Mouse (Mus musculus): ENCODE measurements at regions not wholly inside any gene's neighbourhood (a gene's known extent, or its start where the extent isn't known, plus 50 kb on each side); places are given as distances from the start of the nearest gene placed in this dataset.

DNA sequence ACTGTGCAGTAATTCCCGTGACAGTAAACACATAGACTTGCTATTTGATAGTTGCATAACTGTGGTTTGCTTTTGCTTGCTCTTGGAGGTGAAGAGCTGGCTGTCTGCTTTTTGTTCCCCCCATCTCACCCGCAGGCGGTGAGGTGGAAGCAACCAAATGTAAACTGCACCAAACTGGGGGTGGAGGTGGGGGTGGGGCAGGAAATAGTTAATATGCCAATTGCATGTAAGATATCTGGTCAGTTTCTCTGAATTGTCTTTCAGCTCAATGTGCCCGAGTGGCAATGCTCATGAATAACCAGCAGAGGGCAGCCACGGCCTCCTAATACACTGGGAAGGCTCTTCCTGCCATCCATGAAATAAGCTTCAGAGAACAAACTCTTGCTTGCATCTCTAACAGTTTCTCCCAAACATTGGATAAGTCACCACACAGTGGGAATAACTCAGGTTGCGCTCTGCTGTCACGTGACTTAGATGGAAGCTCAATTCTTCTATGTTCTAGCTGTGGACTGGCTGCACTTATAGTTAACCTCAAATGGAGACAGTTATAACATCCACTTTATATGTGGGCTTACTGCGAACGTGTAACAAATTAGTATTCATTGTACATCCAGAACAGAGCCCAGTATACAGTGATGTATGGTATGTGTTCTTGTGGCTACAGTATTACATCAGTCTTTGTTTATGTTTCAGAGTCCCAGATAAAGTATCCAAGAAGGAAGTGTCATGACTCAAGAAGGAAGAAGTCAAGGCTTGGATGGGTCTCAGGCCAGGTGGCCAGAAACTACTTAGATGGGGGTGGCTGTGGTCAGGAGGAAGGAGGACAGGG lies 62.0 kb upstream of the Egflam start:
- peak; percentile 70 for DNase-seq (ENCODE audit: low spot score)

DNA sequence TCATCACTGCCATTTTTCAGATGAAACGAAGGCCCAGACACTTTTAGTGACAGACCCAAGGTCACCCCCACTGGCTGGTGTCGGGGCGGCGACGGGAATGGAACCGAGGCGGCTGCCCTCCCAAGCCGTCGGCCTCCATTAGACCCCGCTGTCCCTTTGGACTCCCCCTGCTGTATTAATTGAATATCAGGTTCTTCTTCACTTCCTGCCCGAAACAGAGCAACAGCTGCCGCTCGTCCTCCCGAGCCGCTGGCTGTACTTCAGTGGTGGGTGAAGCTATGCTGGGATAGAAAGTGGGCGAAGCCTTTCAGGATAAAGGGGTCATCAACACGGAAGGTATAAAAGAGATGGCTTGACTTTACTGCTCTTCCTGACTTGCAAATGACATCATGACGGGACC lies 64.4 kb upstream of the Egflam start:
- DNase-seq (ENCODE audit: low spot score): no peak

DNA sequence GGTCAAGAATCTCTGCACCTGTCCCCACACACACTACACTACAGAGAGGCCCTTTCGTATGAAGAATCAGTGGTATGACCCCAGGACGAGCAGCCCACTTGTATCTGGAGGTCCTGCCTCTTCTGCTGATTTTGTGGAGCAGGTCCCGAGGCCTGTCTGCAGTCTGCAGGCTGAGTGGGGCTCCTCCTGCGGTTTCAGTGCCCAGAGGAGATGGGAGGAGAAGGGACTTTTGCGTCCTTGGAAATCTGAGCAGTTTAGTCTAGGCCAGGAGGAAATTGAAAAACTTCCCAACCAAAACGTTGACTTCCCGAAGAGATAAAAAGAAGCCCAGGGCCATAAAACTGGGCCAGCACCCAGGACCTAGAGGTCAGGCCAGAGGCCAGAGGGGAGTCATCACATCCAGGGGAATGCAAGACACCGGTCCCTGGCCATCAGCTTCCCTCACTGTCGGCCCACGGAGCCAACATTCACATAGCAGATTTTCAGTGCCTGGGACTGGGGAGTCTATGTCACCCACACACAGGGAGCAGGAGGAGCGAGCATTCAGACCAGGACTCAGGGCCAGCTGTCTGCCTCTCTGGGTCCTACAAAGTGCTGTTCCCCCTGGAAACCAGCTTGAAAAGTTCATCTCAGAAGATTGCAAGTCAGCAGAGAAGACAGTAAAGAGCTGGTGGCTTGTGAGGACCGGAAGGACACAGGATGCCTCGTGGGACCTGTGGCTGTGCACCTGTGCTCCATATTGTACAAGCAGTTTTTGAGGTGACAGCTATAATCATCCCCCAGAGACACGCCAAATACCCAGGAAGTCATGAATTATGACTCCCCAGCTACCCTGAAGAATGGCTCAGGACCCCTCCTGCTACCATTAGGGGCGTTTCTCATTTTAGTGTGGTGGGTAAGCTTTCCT lies 65.5 kb upstream of the Egflam start:
- no peak for DNase-seq (ENCODE audit: low spot score)

DNA sequence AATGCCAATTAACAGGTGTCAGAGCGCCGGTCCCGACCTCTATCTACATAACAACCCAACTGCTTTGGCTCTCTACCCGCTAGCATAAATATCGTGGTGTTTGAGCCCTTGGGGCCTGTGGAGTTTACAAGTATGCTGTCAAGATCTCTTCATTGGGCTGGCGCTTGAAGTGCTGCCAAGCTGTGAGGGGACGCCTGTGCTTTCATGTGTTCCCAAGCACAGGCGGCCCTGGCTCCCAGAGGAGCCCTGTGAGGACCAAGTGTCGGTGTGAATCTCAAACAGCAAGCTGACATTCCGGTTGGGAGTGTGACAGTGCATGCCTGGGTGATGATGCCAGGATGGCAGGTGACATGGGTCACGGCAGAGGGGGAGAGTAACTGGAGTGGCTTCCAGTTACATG lies 82.0 kb upstream of the Egflam start:
- no peak for DNase-seq (ENCODE audit: low spot score)

DNA sequence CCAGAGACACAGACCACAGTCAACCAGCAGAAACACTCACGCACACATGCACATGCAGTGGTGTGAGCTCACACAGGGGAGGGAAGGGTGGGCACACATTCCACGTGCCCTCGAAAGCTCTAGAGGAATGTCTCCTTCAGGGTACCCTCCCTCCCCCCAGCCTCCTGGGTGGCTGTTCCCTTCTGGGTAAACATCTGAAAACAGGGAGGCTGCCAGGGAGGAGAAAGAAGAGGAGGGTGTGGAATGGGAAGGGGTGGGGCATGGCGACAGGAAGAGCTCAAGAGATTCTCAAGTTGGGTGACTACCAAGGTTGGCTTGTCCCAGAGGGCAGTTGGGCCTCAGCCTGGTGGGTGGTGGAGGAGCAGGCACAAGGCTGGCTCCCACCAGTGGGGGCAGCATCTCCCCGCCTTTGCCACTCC lies 82.6 kb upstream of the Egflam start:
- no peak for DNase-seq (ENCODE audit: low spot score)

DNA sequence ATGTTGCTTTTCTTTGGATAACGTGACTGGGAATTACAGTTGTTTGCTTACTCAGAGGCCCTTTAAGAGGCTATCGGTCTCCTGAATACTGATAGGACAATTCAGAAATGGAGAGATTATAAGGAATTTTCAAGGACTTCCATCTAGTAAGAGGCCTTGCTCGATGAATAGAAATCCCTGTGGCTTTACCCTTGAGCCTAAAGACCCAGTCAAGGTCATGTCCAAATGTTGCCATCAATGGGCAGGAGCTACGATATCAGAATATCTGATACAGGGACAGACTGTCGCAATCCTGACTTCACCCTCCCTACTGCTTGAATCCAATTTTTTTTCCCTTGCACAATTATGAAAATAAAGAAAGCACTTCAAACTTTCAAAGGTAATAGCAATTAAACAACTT lies 85.5 kb upstream of the Egflam start:
- DNase-seq (ENCODE audit: low spot score): no peak

DNA sequence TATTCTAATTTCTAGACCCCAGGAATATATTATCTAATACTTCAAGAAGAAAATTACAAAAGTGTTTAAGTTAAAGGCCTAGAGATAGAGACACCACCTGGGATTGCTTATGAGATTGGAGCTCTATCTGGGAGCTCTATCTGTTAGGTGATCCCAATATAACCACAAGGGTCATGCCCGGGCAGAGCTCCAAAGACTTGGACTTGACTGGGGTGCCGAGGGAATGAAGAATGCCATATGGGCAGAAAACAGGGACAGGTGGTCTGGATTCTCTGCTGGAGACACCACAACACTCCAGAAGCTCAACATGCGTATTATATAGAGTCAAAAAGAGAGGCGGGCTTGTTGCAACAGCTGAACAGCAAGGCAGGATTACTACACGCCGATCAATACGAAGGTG lies 92.9 kb upstream of the Egflam start:
- no peak for DNase-seq (ENCODE audit: low spot score)

DNA sequence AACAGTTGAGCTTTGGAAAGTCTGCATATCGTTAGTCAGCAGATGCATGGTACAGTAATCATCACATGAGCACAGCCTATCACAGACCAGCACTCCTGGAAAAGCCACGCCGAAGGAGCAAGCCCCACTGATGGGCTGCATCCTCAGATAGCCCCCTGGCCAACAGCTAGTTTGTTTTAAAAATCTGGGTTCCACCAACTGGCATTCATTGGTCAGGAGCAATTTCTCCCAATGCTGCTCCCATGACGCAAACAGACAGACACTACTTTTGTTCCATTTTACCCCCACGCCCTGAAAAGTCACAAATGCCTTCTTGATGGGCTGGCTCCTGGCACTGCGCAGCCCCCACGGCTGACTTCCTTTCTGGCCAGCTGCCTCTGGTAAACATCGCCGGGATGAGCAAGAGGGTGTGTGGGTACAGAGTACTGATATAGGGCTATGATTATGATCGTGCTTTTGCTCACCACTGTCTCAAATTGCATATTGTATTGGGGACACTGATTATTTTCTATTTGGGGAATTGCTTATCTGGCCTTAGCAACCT lies 95.0 kb upstream of the Egflam start:
- peak; percentile 6 for DNase-seq (ENCODE audit: low spot score)

DNA sequence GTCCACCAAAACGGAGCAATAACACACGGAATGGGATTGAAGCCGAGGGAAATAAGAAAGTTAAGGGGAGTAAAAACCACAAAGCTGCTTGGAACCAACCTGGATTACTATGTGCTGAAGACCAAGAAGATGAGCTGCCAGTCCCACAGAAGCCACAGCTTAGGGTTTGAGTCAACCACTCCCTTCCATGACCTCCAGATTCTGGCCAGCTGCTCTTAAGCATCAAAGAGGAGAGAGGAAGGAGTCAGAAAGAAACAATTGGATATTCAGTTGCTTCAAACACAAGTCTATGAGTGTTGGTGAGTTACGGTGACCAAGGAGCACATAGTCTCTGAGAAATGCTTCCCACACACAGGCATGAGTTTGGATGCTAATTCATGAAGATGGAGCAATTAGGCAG lies 99.7 kb upstream of the Egflam start:
- DNase-seq (ENCODE audit: low spot score): no peak

DNA sequence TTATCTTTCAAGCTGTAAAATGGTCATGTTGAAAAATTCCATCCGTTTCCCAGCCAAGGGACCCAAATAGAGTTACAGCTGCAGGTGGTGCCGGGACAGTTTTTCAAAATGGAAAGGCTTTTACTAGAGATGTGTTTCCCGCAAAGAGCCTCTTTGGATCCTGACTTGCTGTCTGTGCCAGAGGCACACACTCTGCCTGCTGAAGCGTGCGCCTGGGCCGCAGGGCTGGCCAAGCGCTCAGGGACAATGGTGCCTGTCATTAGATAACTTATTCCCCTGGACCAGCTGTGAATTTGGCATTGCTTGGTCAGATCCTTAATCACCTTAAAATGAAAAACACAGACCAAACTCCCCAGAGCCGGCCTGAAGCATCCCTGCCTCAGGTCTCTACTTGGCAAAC lies 110.3 kb upstream of the Egflam start:
- no peak for DNase-seq (ENCODE audit: low spot score)

DNA sequence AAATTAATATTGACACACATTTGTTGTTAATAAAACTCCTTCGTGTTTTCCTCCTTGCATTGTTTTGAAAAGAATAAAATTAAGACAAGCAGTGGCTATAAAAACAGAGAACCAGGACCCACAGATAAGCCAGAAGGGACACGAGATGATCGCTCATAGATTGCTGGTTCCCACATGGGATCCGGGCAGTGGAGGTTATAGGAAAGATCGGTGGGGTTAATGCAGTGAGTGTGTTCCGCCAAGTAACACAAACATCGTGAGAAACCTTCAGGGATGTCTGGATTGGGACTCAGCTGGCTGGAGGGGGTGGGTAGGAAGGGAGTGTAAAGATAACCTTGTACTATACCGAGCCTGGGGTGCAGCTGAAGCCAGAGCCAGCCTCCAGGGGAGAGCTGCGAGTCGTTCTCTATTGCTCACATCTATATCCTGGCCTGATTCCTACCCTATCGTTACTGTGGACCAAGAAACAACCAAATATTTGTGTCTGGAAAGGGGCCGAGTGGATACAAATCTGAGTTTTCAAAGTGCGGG lies 116.6 kb upstream of the Egflam start:
- no peak for DNase-seq (ENCODE audit: low spot score)

DNA sequence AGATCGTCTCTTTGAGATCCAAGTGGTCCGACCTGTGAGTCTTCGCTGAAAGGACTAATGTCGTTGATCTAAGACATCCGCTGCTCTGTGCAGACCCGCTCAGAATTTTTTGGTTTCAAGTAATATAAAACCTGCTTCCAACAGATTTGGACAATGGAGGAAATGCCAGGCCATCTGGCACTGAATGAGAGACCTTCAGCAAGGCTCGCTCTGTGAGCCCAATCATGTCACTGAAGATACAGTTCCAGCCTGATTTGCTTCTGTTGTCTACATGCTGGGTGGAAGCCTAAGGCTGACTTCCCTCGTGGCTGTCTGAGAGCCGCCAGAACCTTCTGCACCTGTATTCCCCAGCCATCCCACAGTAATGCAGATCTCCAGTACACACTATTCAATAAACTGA lies 123.4 kb upstream of the Egflam start:
- DNase-seq (ENCODE audit: low spot score): no peak

DNA sequence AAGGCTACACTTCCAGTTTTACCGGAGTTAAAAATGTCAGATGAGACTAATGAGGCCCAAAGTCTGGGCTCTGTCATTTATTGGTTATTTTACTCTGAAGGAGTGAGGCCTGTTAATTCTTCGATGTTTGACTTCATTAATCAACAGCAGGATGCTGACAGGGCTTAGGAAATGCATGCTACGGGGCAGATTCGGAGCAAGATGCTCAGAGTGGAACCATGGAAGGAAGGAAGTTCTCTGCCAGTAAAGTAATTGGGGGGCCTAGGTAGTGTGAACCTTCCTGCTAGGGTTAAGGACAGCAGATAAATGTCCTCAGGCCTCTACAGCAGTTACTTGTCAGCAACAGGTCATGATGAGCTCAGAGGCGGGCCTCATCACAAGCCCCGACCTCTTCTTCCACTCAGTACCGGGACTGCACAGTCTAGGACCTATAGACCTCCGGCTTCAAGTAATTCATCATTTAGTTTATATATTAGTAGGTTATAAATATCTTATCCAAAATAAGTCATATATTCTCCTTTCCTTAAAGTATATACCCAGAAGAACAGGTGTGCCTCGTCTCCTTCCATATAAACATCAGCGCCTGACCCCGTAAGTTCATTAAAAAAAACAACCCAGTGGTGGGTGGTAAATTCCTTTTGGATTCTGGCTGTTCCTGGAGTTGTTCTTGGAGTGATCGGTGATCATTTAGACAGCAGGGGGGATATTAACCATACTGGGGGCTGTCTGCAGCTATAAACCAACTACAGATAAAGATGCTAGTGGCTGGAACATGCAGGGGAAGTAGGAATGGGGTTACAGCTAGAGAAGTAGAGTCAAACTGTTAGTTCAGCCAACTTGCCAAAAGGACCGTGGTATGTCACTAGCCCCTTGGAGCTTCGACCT lies 124.9 kb upstream of the Egflam start:
- no peak for DNase-seq (ENCODE audit: low spot score)

DNA sequence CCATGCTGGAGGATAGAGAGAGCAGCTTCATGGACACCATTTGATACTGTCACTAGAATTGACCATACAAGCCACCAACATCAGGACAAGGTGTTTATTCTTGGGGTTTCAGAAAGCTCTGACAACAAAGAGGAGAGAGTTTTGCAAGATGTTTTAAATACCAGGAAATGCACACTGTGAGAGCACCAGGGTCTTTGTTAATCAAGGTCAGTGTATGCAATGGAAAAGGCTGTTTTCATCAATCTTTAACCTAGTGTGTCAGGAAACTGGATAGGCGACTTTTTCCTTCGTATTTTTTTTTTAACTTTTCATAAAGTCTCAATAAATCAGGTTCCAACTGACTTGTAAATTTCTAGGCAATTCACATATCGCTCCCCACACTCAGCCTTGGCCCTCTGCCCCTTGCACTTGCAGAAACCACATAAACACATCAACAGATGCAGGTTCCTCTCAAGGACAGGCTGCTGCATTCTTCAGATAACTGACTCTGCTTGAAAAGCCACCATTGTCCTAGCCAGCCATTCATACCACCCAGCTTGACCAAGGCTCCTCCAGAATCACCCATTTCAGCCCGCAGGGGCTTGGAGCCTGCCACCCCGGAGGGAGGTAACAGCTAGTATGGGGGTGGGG lies 132.9 kb upstream of the Egflam start:
- no peak for DNase-seq (ENCODE audit: low spot score)

DNA sequence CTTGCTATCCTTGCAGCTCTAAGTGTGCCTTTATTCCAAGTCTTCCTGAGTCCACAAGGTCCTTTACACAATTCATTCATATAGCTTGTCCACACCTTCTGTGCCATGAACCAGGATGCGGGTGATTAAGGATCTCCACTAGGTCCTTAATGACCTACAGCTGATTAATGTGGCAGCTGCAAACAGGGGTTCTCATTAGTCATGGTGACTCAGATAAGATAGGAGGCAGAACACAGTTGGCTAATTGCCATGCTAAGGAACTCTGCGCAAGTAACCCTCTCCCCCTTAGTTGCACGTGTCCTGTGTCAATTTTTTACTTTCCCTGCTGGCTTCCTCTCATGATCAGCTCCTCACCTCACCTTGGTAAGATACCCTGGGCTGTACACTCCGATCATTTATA lies 139.7 kb upstream of the Egflam start:
- no peak for DNase-seq (ENCODE audit: low spot score)

DNA sequence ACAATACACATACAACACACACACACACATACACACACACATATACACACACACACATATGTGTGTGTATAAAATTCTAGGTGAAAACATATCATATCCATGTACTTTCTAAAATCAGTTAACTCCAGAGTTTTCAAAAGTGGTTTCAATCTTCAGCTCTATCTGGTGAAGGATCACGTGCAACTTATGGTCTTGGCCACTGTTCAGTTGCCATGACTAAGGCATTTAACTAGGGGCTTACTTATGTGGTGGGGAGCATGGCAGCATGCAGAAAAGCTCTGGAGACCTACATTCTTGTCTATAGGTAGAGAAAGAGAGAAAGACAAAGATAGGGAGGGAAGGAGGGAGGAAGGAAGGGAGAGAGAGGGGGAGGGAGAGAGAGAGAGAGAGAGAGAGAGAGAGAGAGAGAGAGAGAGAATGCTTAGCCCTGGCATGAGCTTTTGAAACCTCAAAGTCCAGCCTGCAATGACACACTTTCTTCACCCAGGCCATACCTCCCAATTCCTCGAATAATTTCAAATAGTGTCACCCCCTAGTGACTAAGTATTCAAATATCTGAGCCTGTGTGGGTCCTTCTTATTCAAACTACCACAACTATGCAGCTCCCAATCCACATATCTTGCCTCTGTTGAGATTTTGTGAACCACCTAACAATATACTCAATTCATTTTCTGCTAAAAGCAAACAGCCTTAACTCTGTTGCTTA lies 155.1 kb upstream of the Egflam start:
- no peak for DNase-seq (ENCODE audit: low spot score)

DNA sequence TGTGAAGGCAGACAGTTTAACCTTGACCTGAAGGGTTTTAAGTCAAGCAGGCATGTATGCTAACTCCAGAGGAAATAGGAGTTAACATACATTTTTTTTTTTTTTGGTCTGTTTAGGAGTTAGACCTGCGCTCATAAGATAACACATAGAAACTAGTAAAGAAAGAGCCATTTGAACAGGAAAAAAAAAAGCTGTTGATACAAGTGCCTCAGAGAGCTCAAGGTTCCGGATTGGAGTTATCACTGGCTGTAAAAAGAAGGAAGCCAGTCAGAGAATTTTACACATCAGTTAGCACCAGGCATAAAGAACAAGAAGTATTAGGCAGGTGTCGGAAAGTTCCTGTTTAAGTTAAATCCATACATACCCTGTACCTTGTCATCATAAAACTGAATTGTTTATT lies 156.2 kb upstream of the Egflam start:
- DNase-seq (ENCODE audit: low spot score): no peak

DNA sequence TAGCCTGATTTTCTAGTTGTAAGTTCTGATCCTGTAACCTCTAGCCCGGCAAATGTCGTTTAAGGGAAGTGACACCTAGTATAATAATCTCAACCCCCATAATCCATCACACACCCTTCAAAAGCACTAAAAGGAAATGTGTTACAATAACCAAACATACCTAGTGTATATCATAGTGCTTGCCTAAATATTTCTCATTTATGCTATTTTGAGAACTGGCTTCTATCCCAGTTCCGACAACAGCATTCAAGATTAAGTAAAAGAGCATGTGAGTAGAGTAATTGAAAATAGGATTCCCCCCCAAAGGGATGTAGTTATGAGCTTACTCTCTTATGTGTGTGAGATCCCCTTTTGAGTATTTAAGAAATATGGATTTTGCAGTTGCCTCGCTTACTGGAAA lies 165.1 kb upstream of the Egflam start:
- no peak for DNase-seq (ENCODE audit: low spot score)

DNA sequence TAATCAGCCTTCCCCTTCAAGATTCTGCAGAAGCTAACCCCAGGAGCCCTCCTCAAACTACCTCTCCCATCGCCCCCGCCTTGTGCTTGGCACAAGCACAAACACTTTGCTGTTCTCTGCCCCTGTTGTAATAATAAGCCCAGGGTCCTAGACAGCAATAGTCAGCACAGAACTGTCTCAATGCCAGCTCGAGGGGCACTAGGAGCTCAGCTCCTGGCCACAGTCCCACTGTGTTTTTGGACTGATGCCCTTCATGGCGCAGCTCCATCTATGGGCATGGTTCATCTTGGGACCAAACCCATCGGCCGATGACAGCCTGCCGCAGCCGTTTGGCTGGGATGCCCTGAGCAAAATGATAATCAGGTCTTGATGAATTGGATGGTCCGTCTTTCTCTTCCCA lies 165.5 kb upstream of the Egflam start:
- peak; percentile 18 for DNase-seq (ENCODE audit: low spot score)

DNA sequence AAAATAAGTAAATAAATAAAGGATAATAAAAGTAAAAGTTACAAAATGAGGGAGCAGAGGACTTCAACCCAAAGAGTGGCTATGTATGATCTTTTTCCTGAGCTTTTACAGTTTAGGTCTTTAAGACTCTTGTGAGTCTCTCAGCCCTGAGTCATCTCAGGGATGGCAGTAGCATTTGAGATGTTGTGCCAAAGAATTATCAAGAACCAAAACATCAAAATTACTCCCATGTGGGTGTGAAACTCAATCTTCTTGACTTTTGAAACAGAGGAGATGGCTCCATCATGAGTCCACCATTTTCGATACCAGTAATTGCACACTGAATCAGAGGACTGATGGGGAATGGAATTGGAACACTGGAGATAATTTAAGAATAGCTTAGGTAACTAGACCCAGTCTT lies 174.0 kb upstream of the Egflam start:
- no peak for DNase-seq (ENCODE audit: low spot score)

DNA sequence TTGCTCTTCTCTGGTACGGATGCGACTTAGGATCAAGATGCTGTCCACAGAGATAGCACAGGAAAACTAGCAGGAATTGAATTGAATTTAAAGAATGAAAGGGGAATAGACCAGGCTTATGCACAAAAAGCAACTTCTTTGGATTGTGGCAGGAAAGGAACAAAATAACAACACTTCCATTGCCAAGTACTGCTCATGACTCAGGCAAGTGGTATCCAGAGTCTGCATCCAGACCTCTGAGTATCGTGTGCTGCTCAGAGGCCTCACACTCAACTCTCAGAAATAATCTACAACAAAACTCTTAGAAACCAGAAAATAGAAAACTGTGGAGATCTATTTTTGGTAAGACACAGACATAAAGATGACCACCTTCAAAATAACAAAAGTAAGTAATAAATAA lies 176.1 kb upstream of the Egflam start:
- DNase-seq (ENCODE audit: low spot score): no peak

Data from layer of hippocampus, adult 11-12 months (tissue).